Mouse (Mus musculus) kidney, adult 2 months (tissue): Measurements from ENCODE around the gene Prkch. TPM values are rescaled to one million over a fixed set of nuclear protein-coding genes. Genes with fewer than 3 reads are reported as not detected.

Source experiments
- DNase-seq: peaks from one replicate; pipeline ENCODE4 v3.0.0; 2021
- H3K27ac ChIP-seq: fragments of 200-500 bp; 2 replicates; pipeline ENCODE4 v1.5.1; 2012; ENCODE audit warnings: low read depth, low read length, control low read depth, inconsistent platforms; ENCODE audit not compliant: insufficient read depth
- H3K27me3 ChIP-seq: fragments of 200-500 bp; replicated peaks from 2 replicates; pipeline ENCODE4 v1.6.1; 2012; ENCODE audit warnings: mild to moderate bottlenecking, moderate library complexity, low read length, inconsistent platforms; ENCODE audit not compliant: control insufficient read depth, insufficient read depth
- H3K36me3 ChIP-seq: fragments of 200-500 bp; 2 replicates; pipeline ENCODE4 v1.6.1; 2012; ENCODE audit warnings: mild to moderate bottlenecking, moderate library complexity, low read length, inconsistent platforms; ENCODE audit not compliant: control insufficient read depth, insufficient read depth
- H3K4me1 ChIP-seq: fragments of 200-500 bp; 2 replicates; pipeline ENCODE4 v1.6.1; 2011; ENCODE audit warnings: low read length; ENCODE audit not compliant: control insufficient read depth, insufficient read depth
- H3K4me3 ChIP-seq: fragments of 200-500 bp; 2 replicates; pipeline ENCODE4 v1.5.1; 2011; ENCODE audit warnings: mild to moderate bottlenecking, low read depth, low read length, control low read depth; ENCODE audit not compliant: insufficient read depth
- CTCF ChIP-seq: fragments of 200-500 bp; conservative IDR thresholded peaks from 2 replicates; pipeline ENCODE4 v1.5.1; 2011; ENCODE audit warnings: low read depth, mild to moderate bottlenecking, control low read depth, low read length, moderate library complexity, mixed read lengths; ENCODE audit not compliant: insufficient read depth, insufficient read length
- POLR2A ChIP-seq: fragments of 200-500 bp; IDR thresholded peaks from one replicate; pipeline ENCODE4 v1.6.1; 2011; ENCODE audit warnings: low read depth, low read length, control low read depth
- WGBS: fragments of 180-500 bp; shearing (Covaris S2); methylation state at CpG from one replicate; pipeline ENCODE4 v1.1.7; 2018; 5-methylcytosine and 5-hydroxymethylcytosine counted together
- polyA plus RNA-seq: library from polyadenylated mRNA; depleted of rRNA; stranded (reverse); fragments of >200 nt; gene quantifications from 2 replicates; pipeline ENCODE4 v1.2.3, GENCODE M21; 2012

Gene Prkch
- polyA plus RNA-seq, 1 experiment: 9.5 TPM

DNA sequence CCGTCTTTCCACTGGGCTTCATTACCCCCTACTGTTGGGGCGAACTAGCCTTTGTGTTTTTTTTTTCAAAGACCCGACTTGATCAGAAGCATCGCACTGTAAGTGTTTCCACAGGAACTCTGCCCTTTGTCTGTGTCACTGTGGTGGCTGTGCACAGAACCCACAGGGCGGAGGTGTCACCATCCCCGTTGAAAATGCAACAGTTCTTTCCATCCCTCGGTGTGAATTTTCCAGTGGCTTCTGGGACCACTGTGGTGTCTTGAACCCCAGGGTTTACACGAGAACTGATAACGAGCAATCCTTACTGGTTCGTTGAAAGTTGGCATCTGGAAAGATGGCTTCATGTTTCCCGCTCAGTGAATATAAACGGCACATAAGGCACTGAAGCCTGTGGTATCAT, 20.2 kb downstream of the Prkch start:
- WGBS: 77% methylated on average over 12 of the region's 12 CpGs
- H3K27ac ChIP-seq: no peak overlapping the region
- DNase-seq: no peak
- no peak for TF ChIP-seq CTCF
- no peak for TF ChIP-seq POLR2A
- no peaks in the 10 kb centered on the region for H3K36me3 ChIP-seq
- H3K4me3 ChIP-seq: no peak overlapping the region
- H3K4me1 ChIP-seq: 0 out of 2 replicates have a peak, but pooled peaks cover 3% of the 10 kb centered on the region
- no peaks in the 10 kb centered on the region for H3K27me3 ChIP-seq

DNA sequence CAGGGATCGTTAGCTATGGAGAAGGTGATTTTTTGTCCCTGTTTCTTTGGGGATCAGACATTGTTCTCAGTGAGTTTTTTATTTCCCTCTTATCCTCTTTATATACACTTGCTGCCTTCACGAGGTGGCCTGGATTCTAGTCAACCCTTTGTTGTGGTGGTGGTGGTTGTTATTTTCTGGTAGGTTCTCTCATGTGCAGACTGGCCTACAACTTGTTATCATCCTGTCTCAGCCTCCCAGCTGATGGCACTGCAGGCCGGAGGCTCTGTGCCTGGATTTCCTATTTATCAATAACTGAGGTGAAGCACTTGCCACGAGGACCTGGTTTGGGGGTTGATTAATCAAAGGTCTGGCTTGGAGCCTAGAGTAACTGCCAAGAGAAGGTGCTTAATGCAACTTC, 20.6 kb downstream of the Prkch start:
- DNase-seq: no peak
- Histone ChIP-seq H3K4me3 (no peak overlapping the region), H3K27ac (no peak overlapping the region), H3K4me1 (0 out of 2 replicates have a peak, but pooled peaks cover 3% of the 10 kb centered on the region), H3K36me3 (no peaks in the 10 kb centered on the region), H3K27me3 (no peaks in the 10 kb centered on the region)
- 65% methylated on average over 4 of the region's 4 CpGs for WGBS
- no peak for TF ChIP-seq CTCF

DNA sequence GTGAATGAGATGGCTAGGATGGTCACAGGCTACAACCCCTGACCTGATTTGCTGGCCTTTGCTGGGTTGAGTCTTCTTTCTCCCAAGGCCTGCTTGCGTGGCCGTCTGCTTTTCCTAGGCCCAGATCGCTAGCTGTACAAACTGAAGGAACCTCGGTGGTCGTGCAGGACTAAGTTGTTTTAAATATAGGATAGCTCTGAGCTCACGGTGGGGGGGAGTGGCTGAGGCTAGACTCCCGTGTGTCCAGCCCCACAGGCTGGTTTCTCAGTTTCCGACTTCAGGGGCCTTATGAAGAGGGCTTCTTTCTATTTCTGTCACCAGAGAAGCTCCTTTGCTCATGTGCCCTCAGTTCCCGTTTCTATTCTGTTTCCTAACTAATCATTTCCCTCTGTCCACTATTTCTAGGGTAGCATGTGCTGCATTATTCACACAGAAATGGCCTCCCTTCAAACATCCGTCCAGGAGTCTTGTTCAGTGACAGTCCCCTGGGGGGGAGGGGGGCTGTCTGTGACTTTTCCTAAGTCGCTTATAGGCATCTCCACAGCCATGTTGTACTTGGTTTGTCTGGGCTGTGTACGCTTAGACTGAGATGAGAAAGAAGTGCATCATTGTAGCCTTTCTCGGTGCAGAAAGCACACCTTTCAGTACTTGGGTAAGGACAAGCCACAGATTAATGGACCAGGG, 22.9 kb downstream of the Prkch start:
- Histone ChIP-seq H3K36me3 (no peaks in the 10 kb centered on the region), H3K4me1 (peaks cover 7% of the 10 kb centered on the region; the same call in 1 of the 2 replicates), H3K4me3 (no peak overlapping the region), H3K27me3 (no peaks in the 10 kb centered on the region), H3K27ac (no peak overlapping the region)
- DNase-seq: no peak
- 51% methylated on average over 13 of the region's 13 CpGs for WGBS
- no peak for TF ChIP-seq CTCF
- TF ChIP-seq POLR2A: no peak

DNA sequence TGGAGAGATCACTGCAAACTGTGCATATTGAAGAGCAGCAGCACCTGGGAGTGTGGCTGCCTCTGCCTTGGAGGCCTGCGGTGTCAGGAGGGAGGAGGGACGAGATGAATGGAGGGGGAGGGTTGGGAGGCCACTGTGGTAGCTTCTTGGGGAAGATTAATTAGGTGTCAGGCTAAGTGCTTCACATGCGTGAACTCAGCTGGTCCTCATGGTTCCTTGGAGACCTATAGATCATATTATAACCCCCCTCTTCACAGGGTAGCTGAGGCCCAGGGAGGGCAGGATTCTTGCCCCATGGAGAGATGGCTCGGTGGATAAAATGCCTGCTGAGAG, 23.4 kb downstream of the Prkch start:
- no peak for TF ChIP-seq CTCF
- TF ChIP-seq POLR2A: no peak
- Histone ChIP-seq H3K4me1 (peaks cover 6% of the 10 kb centered on the region; the same call in 1 of the 2 replicates), H3K4me3 (no peak overlapping the region), H3K27ac (no peak overlapping the region), H3K36me3 (no peaks in the 10 kb centered on the region), H3K27me3 (no peaks in the 10 kb centered on the region)
- 35% methylated on average over 4 of the region's 4 CpGs for WGBS
- DNase-seq: no peak

DNA sequence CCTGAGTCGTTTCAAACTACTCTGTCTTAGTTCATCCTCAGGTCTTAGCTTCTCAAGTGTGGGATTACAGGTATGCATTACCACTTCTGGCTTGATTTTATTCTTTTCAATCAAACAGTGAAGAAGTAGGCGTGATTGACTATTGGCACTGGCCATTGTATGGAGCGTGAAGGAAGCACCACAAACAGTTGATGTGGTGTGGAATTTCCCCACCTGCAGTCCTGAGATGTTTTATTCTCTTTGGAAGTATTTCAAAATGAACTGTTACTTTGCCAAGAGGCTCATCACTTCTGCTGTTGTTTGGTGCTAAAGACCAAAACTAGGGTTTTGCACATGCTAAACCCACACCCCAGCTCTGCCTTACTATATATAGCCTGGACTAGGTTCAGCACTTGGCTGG, 24.7 kb downstream of the Prkch start:
- peaks cover 8% of the 10 kb centered on the region; the same call in 1 of the 2 replicates for H3K4me1 ChIP-seq
- WGBS: 72% methylated on average over 3 of the region's 3 CpGs

DNA sequence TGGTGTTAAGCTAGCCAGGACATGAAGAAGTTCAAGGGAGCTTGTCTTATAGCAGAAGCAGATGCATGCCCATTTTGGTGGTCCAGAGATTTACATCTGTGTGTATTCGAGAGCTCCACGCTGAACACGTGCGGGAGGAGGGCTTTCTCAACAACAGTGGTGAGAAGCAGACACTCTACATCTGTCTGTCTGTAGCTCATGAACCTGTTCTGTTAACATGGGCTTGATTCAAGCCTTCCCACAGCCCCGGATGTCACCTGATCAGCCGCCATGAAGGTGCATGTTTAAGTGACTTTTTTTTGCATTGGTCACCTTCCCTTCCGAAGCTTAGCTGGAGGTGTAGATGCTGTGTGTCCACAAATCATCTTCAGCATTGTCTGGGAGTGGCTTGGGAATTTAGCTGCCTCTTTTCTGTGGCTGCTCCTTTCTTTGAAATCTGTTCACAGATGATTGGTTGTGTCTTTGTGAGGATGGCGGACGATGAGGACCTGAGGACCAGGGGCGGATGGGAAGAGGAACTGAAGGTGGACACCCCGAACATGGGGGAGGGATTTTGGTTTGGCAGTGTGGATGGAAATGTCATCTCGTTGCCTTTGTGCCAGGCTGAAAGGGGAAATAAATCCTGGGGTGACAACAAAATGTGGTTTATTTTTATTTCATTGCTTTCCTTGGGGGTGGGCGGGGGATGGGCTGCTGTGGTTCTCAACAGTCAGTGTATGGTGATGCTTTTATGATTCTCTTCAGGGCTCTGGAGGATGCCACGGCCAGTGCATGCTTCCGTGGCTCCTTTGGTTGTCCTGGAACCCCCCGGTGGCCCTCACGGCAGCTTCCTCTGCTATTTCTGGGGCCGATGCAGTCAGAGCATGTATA, 25.3 kb downstream of the Prkch start:
- peaks cover 8% of the 10 kb centered on the region; the same call in 1 of the 2 replicates for H3K4me1 ChIP-seq
- H3K36me3 ChIP-seq: no peaks in the 10 kb centered on the region
- no peaks in the 10 kb centered on the region for H3K27me3 ChIP-seq
- H3K4me3 ChIP-seq: no peak overlapping the region
- 63% methylated on average over 18 of the region's 18 CpGs for WGBS
- no peak for TF ChIP-seq CTCF
- TF ChIP-seq POLR2A: no peak
- DNase-seq: peak; percentile 55
- 0 out of 2 replicates have a peak overlapping the region, but pooled peaks have one; percentile 14 for H3K27ac ChIP-seq

More for the DNA sequence above, 24.7 kb downstream of the Prkch start:
- DNase-seq: no peak
- TF ChIP-seq CTCF: no peak
- no peak for TF ChIP-seq POLR2A
- Histone ChIP-seq H3K4me3 (no peak overlapping the region), H3K27me3 (no peaks in the 10 kb centered on the region), H3K27ac (peak overlapping the region; percentile 14; the same call in 1 of the 2 replicates), H3K36me3 (no peaks in the 10 kb centered on the region)

DNA sequence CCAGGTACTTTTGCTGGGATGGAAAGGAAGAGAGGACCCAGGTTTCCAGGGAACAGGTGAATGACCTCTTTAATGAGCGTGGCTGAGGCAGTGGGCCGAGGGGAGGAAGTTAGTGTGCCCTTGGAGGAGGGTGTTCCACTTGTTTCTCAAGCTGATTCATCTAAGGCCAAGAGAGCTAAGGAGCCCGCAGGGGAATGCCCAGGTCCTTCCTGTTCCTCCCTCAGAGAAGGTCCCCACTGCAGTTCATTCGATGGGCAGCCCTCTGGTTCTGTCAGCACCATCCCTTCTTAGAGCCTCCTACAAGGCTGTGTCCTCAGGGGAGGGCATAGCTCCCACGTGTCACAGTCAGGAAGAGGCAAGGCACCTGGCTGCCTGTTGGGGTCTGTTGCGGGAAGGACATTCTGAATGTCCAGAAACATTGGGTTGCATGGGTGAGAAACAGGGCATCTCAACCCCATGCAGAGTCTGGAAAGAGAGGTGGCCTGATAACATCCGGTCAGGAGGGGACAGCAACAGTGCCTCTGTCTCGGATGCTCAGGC, 26.3 kb downstream of the Prkch start:
- H3K4me3 ChIP-seq: no peak overlapping the region
- no peak for DNase-seq
- H3K4me1 ChIP-seq: peaks cover 8% of the 10 kb centered on the region; the same call in 1 of the 2 replicates
- no peaks in the 10 kb centered on the region for H3K36me3 ChIP-seq
- H3K27ac ChIP-seq: no peak overlapping the region
- WGBS: 52% methylated on average over 8 of the region's 8 CpGs
- TF ChIP-seq POLR2A: no peak
- no peak for TF ChIP-seq CTCF
- no peaks in the 10 kb centered on the region for H3K27me3 ChIP-seq
